Mouse (Mus musculus) testis, adult 2 months (tissue): ENCODE data around the gene Mospd3.

Experiments used
- CTCF ChIP-seq: fragments of 200-500 bp; IDR thresholded peaks from 2 replicates; pipeline ENCODE4 v1.5.1; 2012; ENCODE audit warnings: low read depth, mild to moderate bottlenecking, inconsistent platforms, low read length, moderate library complexity; ENCODE audit not compliant: control insufficient read depth, insufficient read depth, insufficient replicate concordance
- POLR2A ChIP-seq: fragments of 200-500 bp; IDR thresholded peaks from 2 replicates; pipeline ENCODE4 v1.6.1; 2012; ENCODE audit warnings: low read depth, mild to moderate bottlenecking, inconsistent platforms, low read length, moderate library complexity; ENCODE audit not compliant: control insufficient read depth

GRCm38 (mm10) chr5:137608654-137609190 is 7.9 kb upstream of the Mospd3 start:
- TF ChIP-seq CTCF = no peak
- no peak for TF ChIP-seq POLR2A
